Mouse (Mus musculus) G1E (cell line): ENCODE measurements around the gene Bicral.

Experiments used
- CTCF ChIP-seq: IDR thresholded peaks from 2 replicates; pipeline ENCODE4 v1.5.1; 2012; ENCODE audit warnings: low read depth, low read length, inconsistent platforms, mixed read lengths
- GATA1 ChIP-seq: IDR thresholded peaks from 2 replicates; pipeline ENCODE4 v1.6.1; 2012; ENCODE audit warnings: borderline replicate concordance, low read length, inconsistent platforms, mixed read lengths
- POLR2AphosphoS5 ChIP-seq: IDR thresholded peaks from 2 replicates; pipeline ENCODE4 v1.6.1; 2012; ENCODE audit warnings: low read depth, low read length, inconsistent platforms; ENCODE audit not compliant: insufficient replicate concordance

DNA sequence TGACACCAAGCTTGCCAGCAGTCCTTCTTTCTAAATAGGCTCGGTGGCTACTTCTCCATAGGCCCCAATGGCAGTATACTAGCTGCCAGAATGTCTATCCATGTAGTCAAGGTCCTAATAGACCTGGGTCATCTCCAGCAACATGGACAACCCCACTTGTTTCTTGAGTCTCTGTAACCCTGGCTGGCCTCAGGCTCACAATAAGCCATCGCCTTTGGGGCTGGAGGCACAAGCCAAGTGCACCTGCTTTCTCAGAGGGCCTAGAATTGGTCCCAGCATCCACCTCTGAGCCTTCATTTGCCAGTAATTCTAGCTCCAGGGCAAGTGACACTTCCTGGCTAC is 84.2 kb downstream of the Bicral start:
- no peak for TF ChIP-seq CTCF
- TF ChIP-seq GATA1, result no peak
- TF ChIP-seq POLR2AphosphoS5, result no peak
